Mouse (Mus musculus) naive thymus-derived CD4-positive, alpha-beta T cell, adult 2 months (primary cell): ENCODE data around the gene Prr13.

ENCODE experiments used
- DNase-seq: peaks from one replicate; pipeline ENCODE4 v3.0.0-alpha.2; 2011; ENCODE audit warnings: low read depth

Gene Prr13

GRCm38 (mm10) chr15:102505073-102505769, 46.4 kb downstream of the Prr13 start:
- no peak for DNase-seq

GRCm38 (mm10) chr15:102505770-102506463, 47.1 kb downstream of the Prr13 start:
- DNase-seq: no peak

- DNase-seq: no peak
These were observed 47.6 kb downstream of the Prr13 start for GRCm38 (mm10) chr15:102506464-102506830.

- DNase-seq: no peak
These were observed 48.0 kb downstream of the Prr13 start for GRCm38 (mm10) chr15:102506864-102507263.

- DNase-seq: no peak
These were observed 48.7 kb downstream of the Prr13 start for GRCm38 (mm10) chr15:102507561-102507960.

GRCm38 (mm10) chr15:102508336-102508735, 49.5 kb downstream of the Prr13 start:
- DNase-seq: no peak

- no peak for DNase-seq
These were observed 51.3 kb downstream of the Prr13 start for GRCm38 (mm10) chr15:102510110-102510509.

GRCm38 (mm10) chr15:102510590-102511284, 51.9 kb downstream of the Prr13 start:
- peak; percentile 75 for DNase-seq

GRCm38 (mm10) chr15:102511285-102511833, 52.5 kb downstream of the Prr13 start:
- DNase-seq: no peak

- no peak for DNase-seq
These were observed 53.2 kb downstream of the Prr13 start for GRCm38 (mm10) chr15:102512010-102512409.
